ENCODE assay signal across 8 mouse cellular contexts in the genomic region with DNA sequence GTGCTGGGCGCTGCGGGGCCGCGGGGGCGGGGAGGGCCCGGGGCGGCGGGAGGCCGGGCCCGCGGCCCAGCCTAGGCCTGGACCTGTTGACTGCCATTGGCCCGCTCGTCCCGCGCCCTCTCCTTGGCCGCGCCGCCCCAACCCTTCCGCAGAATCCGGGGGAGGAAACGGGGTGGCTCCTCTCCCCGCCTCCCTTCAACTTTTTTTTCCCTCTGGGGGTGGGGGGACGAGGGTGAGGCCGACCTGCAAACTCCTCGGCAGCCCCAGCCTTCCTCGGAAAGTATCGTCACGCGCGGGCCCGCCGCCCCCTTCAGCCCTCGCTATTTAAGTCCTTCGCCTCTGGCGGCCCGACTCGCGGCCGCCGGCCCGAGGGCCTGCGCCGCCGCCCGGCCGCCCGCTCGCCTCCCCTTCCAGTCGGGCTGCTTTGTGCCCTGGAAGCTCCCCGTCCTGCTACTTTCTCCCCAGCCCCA. TPM values are rescaled to one million over a fixed set of nuclear protein-coding genes. Genes with fewer than 3 reads are reported as not detected.
DNase-seq lines count a peak whose midpoint lies in the region; ATAC-seq and TF ChIP-seq lines count a peak whose summit lies in the region.

No protein-coding gene starts in this region.

- peak overlapping the region; percentile 99 for H3K27ac ChIP-seq in bone marrow macrophage, adult 2 months (ENCODE audit: insufficient read depth, low read depth, low read length)
- peak overlapping the region; percentile 100 for H3K27ac ChIP-seq in heart, embryonic 13.5 days (replicated peaks)
- H3K27ac ChIP-seq in liver, embryonic 15.5 days (replicated peaks) = peak overlapping the region; percentile 98
- H3K27ac ChIP-seq in neural tube, embryonic 11.5 days (ENCODE audit: low read depth, low read length) = peak overlapping the region; percentile 100
- H3K27ac ChIP-seq in stomach, embryonic 16.5 days (ENCODE audit: low read length) = peak overlapping the region; percentile 100

- H3K36me3 ChIP-seq in heart, embryonic 13.5 days = no peaks in the 10 kb centered on the region
- no peaks in the 10 kb centered on the region for H3K36me3 ChIP-seq in liver, embryonic 15.5 days (replicated peaks)
- H3K36me3 ChIP-seq in neural tube, embryonic 11.5 days (ENCODE audit: control insufficient read depth, insufficient read depth, low read length) = no peaks in the 10 kb centered on the region
- H3K36me3 ChIP-seq in stomach, embryonic 16.5 days (ENCODE audit: control insufficient read depth, insufficient read depth, low read length) = no peaks in the 10 kb centered on the region

- peak overlapping the region; percentile 93 for H3K9ac ChIP-seq in heart, embryonic 13.5 days
- H3K9ac ChIP-seq in liver, embryonic 15.5 days = peak overlapping the region; percentile 87
- H3K9ac ChIP-seq in neural tube, embryonic 11.5 days (ENCODE audit: low read length) = peak overlapping the region; percentile 100
- H3K9ac ChIP-seq in stomach, embryonic 16.5 days (ENCODE audit: low read length) = peak overlapping the region; percentile 91

- H3K9me3 ChIP-seq in heart, embryonic 13.5 days = no peaks in the 10 kb centered on the region
- H3K9me3 ChIP-seq in liver, embryonic 15.5 days (replicated peaks) = no peaks in the 10 kb centered on the region
- H3K9me3 ChIP-seq in neural tube, embryonic 11.5 days (ENCODE audit: control insufficient read depth, low read length) = no peaks in the 10 kb centered on the region
- no peaks in the 10 kb centered on the region for H3K9me3 ChIP-seq in stomach, embryonic 16.5 days (replicated peaks; ENCODE audit: control insufficient read depth, low read length)

- H3K4me3 ChIP-seq in bone marrow macrophage, adult 2 months (ENCODE audit: insufficient read depth, low read length) = peak overlapping the region; percentile 84
- peak overlapping the region; percentile 71 for H3K4me3 ChIP-seq in heart, embryonic 13.5 days
- peak overlapping the region; percentile 80 for H3K4me3 ChIP-seq in liver, embryonic 15.5 days (replicated peaks)
- H3K4me3 ChIP-seq in neural tube, embryonic 11.5 days (ENCODE audit: low read depth, low read length) = peak overlapping the region; percentile 62
- peak overlapping the region; percentile 57 for H3K4me3 ChIP-seq in stomach, embryonic 16.5 days (replicated peaks; ENCODE audit: low read length)

- peak; percentile 95 for TF ChIP-seq POLR2A in bone marrow macrophage, adult 2 months (IDR thresholded peaks at IDR 0.05; ENCODE audit: borderline replicate concordance, low read depth, low read length)

- peak; percentile 95 for ATAC-seq in heart, embryonic 13.5 days (ENCODE audit: extremely low read depth, insufficient number of reproducible peaks, low FRiP score, low TSS enrichment)
- peak; percentile 96 for ATAC-seq in liver, embryonic 15.5 days (ENCODE audit: insufficient read depth)
- peak; percentile 91 for ATAC-seq in neural tube, embryonic 11.5 days (ENCODE audit: insufficient read depth, low FRiP score, low TSS enrichment)
- peak; percentile 98 for ATAC-seq in stomach, embryonic 16.5 days (ENCODE audit: insufficient read depth, low FRiP score)

- no peak for TF ChIP-seq CTCF in bone marrow macrophage, adult 2 months (IDR thresholded peaks at IDR 0.05; ENCODE audit: low read depth, low read length)

- no peaks in the 10 kb centered on the region for H3K27me3 ChIP-seq in heart, embryonic 13.5 days (replicated peaks)
- peaks cover 23% of the 10 kb centered on the region for H3K27me3 ChIP-seq in liver, embryonic 15.5 days
- no peaks in the 10 kb centered on the region for H3K27me3 ChIP-seq in neural tube, embryonic 11.5 days (ENCODE audit: control insufficient read depth, insufficient read depth, low read length)
- no peaks in the 10 kb centered on the region for H3K27me3 ChIP-seq in stomach, embryonic 16.5 days (ENCODE audit: control insufficient read depth, insufficient read depth, low read length)

- peaks cover 10% of the 10 kb centered on the region for H3K4me1 ChIP-seq in bone marrow macrophage, adult 2 months (ENCODE audit: control insufficient read depth, insufficient read depth, low read length)
- peaks cover 32% of the 10 kb centered on the region for H3K4me1 ChIP-seq in heart, embryonic 13.5 days
- peaks cover 26% of the 10 kb centered on the region for H3K4me1 ChIP-seq in liver, embryonic 15.5 days (replicated peaks)
- peaks cover 34% of the 10 kb centered on the region for H3K4me1 ChIP-seq in neural tube, embryonic 11.5 days (ENCODE audit: control insufficient read depth, insufficient read depth, low read length)
- peaks cover 5% of the 10 kb centered on the region for H3K4me1 ChIP-seq in stomach, embryonic 16.5 days (ENCODE audit: control insufficient read depth, insufficient read depth, low read length)

- peak; percentile 96 for DNase-seq in CD4-positive helper T cell, adult 2 months (ENCODE audit: low read depth, low spot score)
- peak; percentile 49 for DNase-seq in fat pad, adult 2 months (ENCODE audit: extremely low read depth, low read depth, low spot score)
- peak; percentile 96 for DNase-seq in kidney, postnatal 10 days
- peak; percentile 97 for DNase-seq in neural tube, embryonic 11.5 days (ENCODE audit: low spot score)

- peak overlapping the region; percentile 82 for H3K4me2 ChIP-seq in heart, embryonic 13.5 days
- peak overlapping the region; percentile 91 for H3K4me2 ChIP-seq in liver, embryonic 15.5 days
- H3K4me2 ChIP-seq in neural tube, embryonic 11.5 days (ENCODE audit: low read depth) = peak overlapping the region; percentile 99
- H3K4me2 ChIP-seq in stomach, embryonic 16.5 days (ENCODE audit: low read depth, low read length) = peak overlapping the region; percentile 93

- WGBS in heart, embryonic 13.5 days = under 1% methylated on average over 43 of the region's 50 CpGs
- WGBS in liver, embryonic 15.5 days (ENCODE audit: insufficient replicate concordance) = under 1% methylated on average over 42 of the region's 50 CpGs
- under 1% methylated on average over 27 of the region's 50 CpGs for WGBS in neural tube, embryonic 11.5 days
- under 1% methylated on average over 48 of the region's 50 CpGs for WGBS in stomach, embryonic 16.5 days

RNA-seq across cellular contexts. Expression of gene Mllt10, which starts 1.8 kb away (rescaled TPM):
- polyA plus RNA-seq in bone marrow macrophage, adult 2 months (2012; ENCODE audit: insufficient read depth, insufficient read length, missing spikeins) = 29.4 and 32.5 TPM in 2 replicates
- 32.5 and 42.5 TPM in 2 replicates for polyA plus RNA-seq in heart, embryonic 13.5 days (2015; fragmentation: Nextera tagmentation; extraction: Ambion mirVana)
- 26.2 and 27.9 TPM in 2 replicates for polyA plus RNA-seq in liver, embryonic 15.5 days (2015; fragmentation: Nextera tagmentation; extraction: Ambion mirVana)
- 39.4 and 42.6 TPM in 2 replicates for polyA plus RNA-seq in neural tube, embryonic 11.5 days (2014; fragmentation: Nextera tagmentation; extraction: Ambion mirVana)
- polyA plus RNA-seq in stomach, embryonic 16.5 days (2015; fragmentation: Nextera tagmentation; extraction: Ambion mirVana) = 39.1 and 50.0 TPM in 2 replicates

RNA-seq across cellular contexts. Expression of gene Skida1, which starts 8.0 kb away (rescaled TPM):
- polyA plus RNA-seq in bone marrow macrophage, adult 2 months (2012; ENCODE audit: insufficient read depth, insufficient read length, missing spikeins) = not detected in 2 replicates
- 5.5 and 6.6 TPM in 2 replicates for polyA plus RNA-seq in heart, embryonic 13.5 days (2015; fragmentation: Nextera tagmentation; extraction: Ambion mirVana)
- 0.37 and 0.47 TPM in 2 replicates for polyA plus RNA-seq in liver, embryonic 15.5 days (2015; fragmentation: Nextera tagmentation; extraction: Ambion mirVana)
- polyA plus RNA-seq in neural tube, embryonic 11.5 days (2014; fragmentation: Nextera tagmentation; extraction: Ambion mirVana) = 12.0 and 15.5 TPM in 2 replicates
- polyA plus RNA-seq in stomach, embryonic 16.5 days (2015; fragmentation: Nextera tagmentation; extraction: Ambion mirVana) = 3.6 TPM in 2 replicates

RNA-seq across cellular contexts. Expression of gene A930004D18Rik, which starts 19.3 kb away (rescaled TPM):
- not detected in 2 replicates for polyA plus RNA-seq in bone marrow macrophage, adult 2 months (2012; ENCODE audit: insufficient read depth, insufficient read length, missing spikeins)
- 11.3 and 12.0 TPM in 2 replicates for polyA plus RNA-seq in heart, embryonic 13.5 days (2015; fragmentation: Nextera tagmentation; extraction: Ambion mirVana)
- 1.3 and 1.4 TPM in 2 replicates for polyA plus RNA-seq in liver, embryonic 15.5 days (2015; fragmentation: Nextera tagmentation; extraction: Ambion mirVana)
- 6.9 and 7.6 TPM in 2 replicates for polyA plus RNA-seq in neural tube, embryonic 11.5 days (2014; fragmentation: Nextera tagmentation; extraction: Ambion mirVana)
- polyA plus RNA-seq in stomach, embryonic 16.5 days (2015; fragmentation: Nextera tagmentation; extraction: Ambion mirVana) = 10.5 and 11.1 TPM in 2 replicates

Comparison
In these comparisons a context has a peak if more than half of its experiments do, and no peak if none do; other contexts are left out.
1. Peak in every context shown above with its lines: DNase-seq, ATAC-seq, H3K4me3 ChIP-seq and H3K27ac ChIP-seq.